Mouse (Mus musculus): ENCODE results near the gene Cacnb4.

Cacnb4 gene

GRCm38 (mm10) chr2:52390415-52390975 is 286.1 kb downstream of the Cacnb4 start:
- Histone ChIP-seq H3K9me3 (ENCODE audit: low read length) (no peaks in the 10 kb centered on the region), H3K4me3 (replicated peaks; ENCODE audit: low read length) (no peak overlapping the region), H3K36me3 (ENCODE audit: insufficient read depth, low read length) (no peaks in the 10 kb centered on the region), H3K27me3 (ENCODE audit: insufficient read depth, low read length) (no peaks in the 10 kb centered on the region), H3K4me1 (replicated peaks; ENCODE audit: low read depth, low read length) (no peaks in the 10 kb centered on the region)
- TF ChIP-seq CTCF (conservative IDR thresholded peaks at IDR 0.05; ENCODE audit: low read length) (no peak), POU5F1 (IDR thresholded peaks at IDR 0.05; ENCODE audit: borderline replicate concordance, low read length) (no peak), NANOG (IDR thresholded peaks at IDR 0.05; ENCODE audit: borderline replicate concordance, low read length) (no peak)

GRCm38 (mm10) chr2:52389975-52390374 is 286.7 kb downstream of the Cacnb4 start:
- TF ChIP-seq POU5F1 (IDR thresholded peaks at IDR 0.05; ENCODE audit: borderline replicate concordance, low read length) (no peak), NANOG (IDR thresholded peaks at IDR 0.05; ENCODE audit: borderline replicate concordance, low read length) (no peak), CTCF (conservative IDR thresholded peaks at IDR 0.05; ENCODE audit: low read length) (no peak)
- Histone ChIP-seq H3K27me3 (ENCODE audit: insufficient read depth, low read length) (no peaks in the 10 kb centered on the region), H3K4me3 (replicated peaks; ENCODE audit: low read length) (no peak overlapping the region), H3K4me1 (replicated peaks; ENCODE audit: low read depth, low read length) (no peaks in the 10 kb centered on the region), H3K36me3 (ENCODE audit: insufficient read depth, low read length) (no peaks in the 10 kb centered on the region), H3K9me3 (ENCODE audit: low read length) (no peaks in the 10 kb centered on the region)

GRCm38 (mm10) chr2:52386451-52386850 is 290.2 kb downstream of the Cacnb4 start:
- Histone ChIP-seq H3K27me3 (ENCODE audit: insufficient read depth, low read length) (no peaks in the 10 kb centered on the region), H3K9me3 (ENCODE audit: low read length) (no peaks in the 10 kb centered on the region), H3K36me3 (ENCODE audit: insufficient read depth, low read length) (no peaks in the 10 kb centered on the region), H3K4me1 (replicated peaks; ENCODE audit: low read depth, low read length) (no peaks in the 10 kb centered on the region), H3K4me3 (replicated peaks; ENCODE audit: low read length) (no peak overlapping the region)
- TF ChIP-seq NANOG (IDR thresholded peaks at IDR 0.05; ENCODE audit: borderline replicate concordance, low read length) (no peak), POU5F1 (IDR thresholded peaks at IDR 0.05; ENCODE audit: borderline replicate concordance, low read length) (no peak), CTCF (conservative IDR thresholded peaks at IDR 0.05; ENCODE audit: low read length) (no peak)

GRCm38 (mm10) chr2:52386037-52386436 is 290.6 kb downstream of the Cacnb4 start:
- Histone ChIP-seq H3K9me3 (ENCODE audit: low read length) (no peaks in the 10 kb centered on the region), H3K36me3 (ENCODE audit: insufficient read depth, low read length) (no peaks in the 10 kb centered on the region), H3K27me3 (ENCODE audit: insufficient read depth, low read length) (no peaks in the 10 kb centered on the region), H3K4me1 (replicated peaks; ENCODE audit: low read depth, low read length) (no peaks in the 10 kb centered on the region), H3K4me3 (replicated peaks; ENCODE audit: low read length) (no peak overlapping the region)
- TF ChIP-seq CTCF (conservative IDR thresholded peaks at IDR 0.05; ENCODE audit: low read length) (no peak), POU5F1 (IDR thresholded peaks at IDR 0.05; ENCODE audit: borderline replicate concordance, low read length) (no peak), NANOG (IDR thresholded peaks at IDR 0.05; ENCODE audit: borderline replicate concordance, low read length) (no peak)

GRCm38 (mm10) chr2:52378848-52379261 is 297.8 kb downstream of the Cacnb4 start:
- no peaks in the 10 kb centered on the region for H3K27me3 ChIP-seq (ENCODE audit: insufficient read depth, low read length)
- peaks cover 39% of the 10 kb centered on the region for H3K4me1 ChIP-seq (replicated peaks; ENCODE audit: low read depth, low read length)
- no peaks in the 10 kb centered on the region for H3K9me3 ChIP-seq (ENCODE audit: low read length)
- no peak for TF ChIP-seq NANOG (IDR thresholded peaks at IDR 0.05; ENCODE audit: borderline replicate concordance, low read length)
- no peak for TF ChIP-seq CTCF (conservative IDR thresholded peaks at IDR 0.05; ENCODE audit: low read length)
- TF ChIP-seq POU5F1 (IDR thresholded peaks at IDR 0.05; ENCODE audit: borderline replicate concordance, low read length): no peak
- no peaks in the 10 kb centered on the region for H3K36me3 ChIP-seq (ENCODE audit: insufficient read depth, low read length)
- H3K4me3 ChIP-seq (replicated peaks; ENCODE audit: low read length): peak overlapping the region; percentile 72

- H3K36me3 ChIP-seq (ENCODE audit: insufficient read depth, low read length): no peaks in the 10 kb centered on the region
- no peaks in the 10 kb centered on the region for H3K9me3 ChIP-seq (ENCODE audit: low read length)
- H3K27me3 ChIP-seq (ENCODE audit: insufficient read depth, low read length): no peaks in the 10 kb centered on the region
- H3K4me3 ChIP-seq (replicated peaks; ENCODE audit: low read length): peak within 1 kb of the TSS; percentile 72
- H3K4me1 ChIP-seq (replicated peaks; ENCODE audit: low read depth, low read length): peaks cover 42% of the 10 kb centered on the region
- no peak for TF ChIP-seq POU5F1 (IDR thresholded peaks at IDR 0.05; ENCODE audit: borderline replicate concordance, low read length)
- TF ChIP-seq CTCF (conservative IDR thresholded peaks at IDR 0.05; ENCODE audit: low read length): no peak
Measured at GRCm38 (mm10) chr2:52378448-52378804, 298.2 kb downstream of the Cacnb4 start, which contains the start of gene Neb. Gene Neb (minus strand): TSS chr2:52378474.
